Mouse (Mus musculus): Measurements from ENCODE around the gene Bclaf3. TPM values are rescaled to one million over a fixed set of nuclear protein-coding genes. Genes with fewer than 3 reads are reported as not detected.

Gene Bclaf3
- total and polyA plus RNA-seq, 2 experiments from 2014 or later, result 9.9 to 15.7 TPM

- DNase-seq (ENCODE audit: low spot score), result no peak
- Histone ChIP-seq H3K4me1 (ENCODE audit: insufficient read depth, low read length) (no peaks in the 10 kb centered on the region), H3K9ac (replicated peaks; ENCODE audit: low read length, poor library complexity, severe bottlenecking) (no peak overlapping the region), H3K27me3 (ENCODE audit: insufficient read depth, low read length) (no peaks in the 10 kb centered on the region), H3K4me3 (ENCODE audit: low read depth, low read length) (no peak overlapping the region), H3K36me3 (ENCODE audit: insufficient read depth, low read length) (no peaks in the 10 kb centered on the region), H3K27ac (ENCODE audit: low read depth, low read length) (no peak overlapping the region), H3K9me3 (ENCODE audit: low read length) (no peaks in the 10 kb centered on the region), H3K4me2 (ENCODE audit: low read depth, low read length, poor library complexity, severe bottlenecking) (no peak overlapping the region)
- TF ChIP-seq CTCF (IDR thresholded peaks at IDR 0.05), result no peak
- 62% methylated on average over 2 of the region's 2 CpGs for WGBS
- no peak for ATAC-seq (ENCODE audit: low FRiP score)
Observed at GRCm38 (mm10) chrX:159604832-159605231, 78.3 kb downstream of the Bclaf3 start.

- peak; percentile 53 for TF ChIP-seq CTCF (IDR thresholded peaks at IDR 0.05)
- no peaks in the 10 kb centered on the region for H3K4me1 ChIP-seq (ENCODE audit: insufficient read depth, low read length)
- no peak overlapping the region for H3K4me3 ChIP-seq (ENCODE audit: low read depth, low read length)
- H3K4me2 ChIP-seq (ENCODE audit: low read depth, low read length, poor library complexity, severe bottlenecking), result no peak overlapping the region
- DNase-seq (ENCODE audit: low spot score) (peak; percentile 44), ATAC-seq (ENCODE audit: low FRiP score) (no peak)
- no peaks in the 10 kb centered on the region for H3K36me3 ChIP-seq (ENCODE audit: insufficient read depth, low read length)
- no peak overlapping the region for H3K27ac ChIP-seq (ENCODE audit: low read depth, low read length)
- H3K9ac ChIP-seq (replicated peaks; ENCODE audit: low read length, poor library complexity, severe bottlenecking), result no peak overlapping the region
- H3K27me3 ChIP-seq (ENCODE audit: insufficient read depth, low read length), result no peaks in the 10 kb centered on the region
- 37% methylated on average over 6 of the region's 6 CpGs for WGBS
- no peaks in the 10 kb centered on the region for H3K9me3 ChIP-seq (ENCODE audit: low read length)
Observed at GRCm38 (mm10) chrX:159606936-159607335, 80.4 kb downstream of the Bclaf3 start.

- Histone ChIP-seq H3K27ac (ENCODE audit: low read depth, low read length) (peak overlapping the region; percentile 62; the same call in 1 of the 2 replicates), H3K36me3 (ENCODE audit: insufficient read depth, low read length) (no peaks in the 10 kb centered on the region), H3K9me3 (ENCODE audit: low read length) (no peaks in the 10 kb centered on the region), H3K9ac (replicated peaks; ENCODE audit: low read length, poor library complexity, severe bottlenecking) (peak overlapping the region; percentile 55), H3K4me3 (ENCODE audit: low read depth, low read length) (peak overlapping the region; percentile 60), H3K27me3 (ENCODE audit: insufficient read depth, low read length) (no peaks in the 10 kb centered on the region), H3K4me1 (ENCODE audit: insufficient read depth, low read length) (no peaks in the 10 kb centered on the region), H3K4me2 (ENCODE audit: low read depth, low read length, poor library complexity, severe bottlenecking) (peak overlapping the region; percentile 57)
- WGBS, result 30% methylated on average over 10 of the region's 12 CpGs
- ATAC-seq (ENCODE audit: low FRiP score), result peak; percentile 64
- DNase-seq (ENCODE audit: low spot score), result peak; percentile 67
- peak; percentile 80 for TF ChIP-seq CTCF (IDR thresholded peaks at IDR 0.05)
Observed at GRCm38 (mm10) chrX:159626208-159626906, 99.9 kb downstream of the Bclaf3 start.

GRCm38 (mm10) chrX:159626907-159627587 lies 100.6 kb downstream of the Bclaf3 start, which contains the start of gene Sh3kbp1:
Sh3kbp1 (plus strand) TSS chrX:159627272.
- peak within 1 kb of the TSS; percentile 60 for H3K4me3 ChIP-seq (ENCODE audit: low read depth, low read length)
- peak within 1 kb of the TSS; percentile 55 for H3K9ac ChIP-seq (replicated peaks; ENCODE audit: low read length, poor library complexity, severe bottlenecking)
- H3K36me3 ChIP-seq (ENCODE audit: insufficient read depth, low read length), result no peaks in the 10 kb centered on the region
- ATAC-seq (ENCODE audit: low FRiP score), result peak; percentile 84
- no peaks in the 10 kb centered on the region for H3K9me3 ChIP-seq (ENCODE audit: low read length)
- WGBS, result 18% methylated on average over 39 of the region's 60 CpGs
- peak within 1 kb of the TSS; percentile 57 for H3K4me2 ChIP-seq (ENCODE audit: low read depth, low read length, poor library complexity, severe bottlenecking)
- peak; percentile 55 for DNase-seq (ENCODE audit: low spot score)
- no peaks in the 10 kb centered on the region for H3K27me3 ChIP-seq (ENCODE audit: insufficient read depth, low read length)
- H3K27ac ChIP-seq (ENCODE audit: low read depth, low read length), result peak within 1 kb of the TSS; percentile 62
- no peak; the same call in 1 of the 2 replicates for TF ChIP-seq CTCF (IDR thresholded peaks at IDR 0.05)
- no peaks in the 10 kb centered on the region for H3K4me1 ChIP-seq (ENCODE audit: insufficient read depth, low read length)

GRCm38 (mm10) chrX:159627588-159628566 lies 101.4 kb downstream of the Bclaf3 start:
- peak overlapping the region; percentile 60 for H3K4me3 ChIP-seq (ENCODE audit: low read depth, low read length)
- H3K27ac ChIP-seq (ENCODE audit: low read depth, low read length), result peak overlapping the region; percentile 55
- DNase-seq (ENCODE audit: low spot score) (peak; percentile 22), ATAC-seq (ENCODE audit: low FRiP score) (peak; percentile 63)
- H3K27me3 ChIP-seq (ENCODE audit: insufficient read depth, low read length), result no peaks in the 10 kb centered on the region
- H3K36me3 ChIP-seq (ENCODE audit: insufficient read depth, low read length), result no peaks in the 10 kb centered on the region
- no peaks in the 10 kb centered on the region for H3K4me1 ChIP-seq (ENCODE audit: insufficient read depth, low read length)
- no peaks in the 10 kb centered on the region for H3K9me3 ChIP-seq (ENCODE audit: low read length)
- TF ChIP-seq CTCF (IDR thresholded peaks at IDR 0.05), result no peak; the same call in 1 of the 2 replicates
- 20% methylated on average over 38 of the region's 56 CpGs for WGBS
- H3K9ac ChIP-seq (replicated peaks; ENCODE audit: low read length, poor library complexity, severe bottlenecking), result peak overlapping the region; percentile 55
- peak overlapping the region; percentile 57 for H3K4me2 ChIP-seq (ENCODE audit: low read depth, low read length, poor library complexity, severe bottlenecking)
